Mouse (Mus musculus): ENCODE results near the gene Pex10. TPM values are rescaled to one million over a fixed set of nuclear protein-coding genes. Genes with fewer than 3 reads are reported as not detected.
A peak's percentile ranks its signal among the peaks of the same experiment; 100 is the strongest.

Pex10 gene
- polyA plus RNA-seq, 1 experiment from 2014 or later, result 22.3 TPM

GRCm38 (mm10) chr4:155095238-155095900 is 28.6 kb downstream of the Pex10 start:
- peak; percentile 85 for ATAC-seq (ENCODE audit: low FRiP score)

GRCm38 (mm10) chr4:155095967-155096366 is 29.2 kb downstream of the Pex10 start:
- WGBS, result 85% methylated on average over 8 of the region's 8 CpGs
- H3K27me3 ChIP-seq (replicated peaks), result no peaks in the 10 kb centered on the region
- no peak for ATAC-seq (ENCODE audit: low FRiP score)
- no peak overlapping the region for H3K4me3 ChIP-seq (replicated peaks)
- H3K9ac ChIP-seq (replicated peaks), result no peak overlapping the region
- no peak overlapping the region for H3K4me2 ChIP-seq
- no peaks in the 10 kb centered on the region for H3K9me3 ChIP-seq (replicated peaks)
- H3K4me1 ChIP-seq, result peaks cover 8% of the 10 kb centered on the region; the same call in 1 of the 2 replicates
- peaks cover 5% of the 10 kb centered on the region; the same call in 1 of the 2 replicates for H3K36me3 ChIP-seq
- H3K27ac ChIP-seq (replicated peaks), result no peak overlapping the region

More at GRCm38 (mm10) chr4:155095238-155095900, 28.6 kb downstream of the Pex10 start:
- Histone ChIP-seq H3K9me3 (replicated peaks) (no peaks in the 10 kb centered on the region), H3K27me3 (replicated peaks) (no peaks in the 10 kb centered on the region), H3K36me3 (peaks cover 7% of the 10 kb centered on the region; the same call in 1 of the 2 replicates), H3K4me3 (replicated peaks) (no peak overlapping the region), H3K27ac (replicated peaks) (peak overlapping the region; percentile 28; the same call in 1 of the 2 replicates), H3K4me2 (no peak overlapping the region), H3K9ac (replicated peaks) (no peak overlapping the region), H3K4me1 (peaks cover 8% of the 10 kb centered on the region; the same call in 1 of the 2 replicates)
- WGBS, result 34% methylated on average over 8 of the region's 8 CpGs

GRCm38 (mm10) chr4:155097452-155097851 is 30.6 kb downstream of the Pex10 start:
- no peak for ATAC-seq (ENCODE audit: low FRiP score)

GRCm38 (mm10) chr4:155098572-155098971 is 31.8 kb downstream of the Pex10 start:
- Histone ChIP-seq H3K4me2 (no peak overlapping the region), H3K36me3 (no peaks in the 10 kb centered on the region), H3K4me3 (replicated peaks) (no peak overlapping the region), H3K4me1 (peaks cover 8% of the 10 kb centered on the region; the same call in 1 of the 2 replicates), H3K9me3 (replicated peaks) (no peaks in the 10 kb centered on the region), H3K9ac (replicated peaks) (no peak overlapping the region), H3K27me3 (replicated peaks) (no peaks in the 10 kb centered on the region), H3K27ac (replicated peaks) (no peak overlapping the region)
- 76% methylated on average over 4 of the region's 4 CpGs for WGBS
- ATAC-seq (ENCODE audit: low FRiP score), result no peak

More at GRCm38 (mm10) chr4:155097452-155097851, 30.6 kb downstream of the Pex10 start:
- Histone ChIP-seq H3K36me3 (no peaks in the 10 kb centered on the region; the same call in 1 of the 2 replicates), H3K4me3 (replicated peaks) (no peak overlapping the region), H3K4me2 (no peak overlapping the region), H3K9ac (replicated peaks) (no peak overlapping the region), H3K4me1 (peaks cover 8% of the 10 kb centered on the region; the same call in 1 of the 2 replicates), H3K27me3 (replicated peaks) (no peaks in the 10 kb centered on the region), H3K27ac (replicated peaks) (no peak overlapping the region), H3K9me3 (replicated peaks) (no peaks in the 10 kb centered on the region)
- 87% methylated on average over 6 of the region's 6 CpGs for WGBS

GRCm38 (mm10) chr4:155107886-155108285 is 41.1 kb downstream of the Pex10 start:
- no peaks in the 10 kb centered on the region for H3K9me3 ChIP-seq (replicated peaks)
- H3K27ac ChIP-seq (replicated peaks), result no peak overlapping the region
- H3K27me3 ChIP-seq (replicated peaks), result no peaks in the 10 kb centered on the region
- no peaks in the 10 kb centered on the region for H3K36me3 ChIP-seq
- ATAC-seq (ENCODE audit: low FRiP score), result no peak
- no peak overlapping the region for H3K4me3 ChIP-seq (replicated peaks)
- WGBS, result 92% methylated on average over 4 of the region's 4 CpGs
- H3K4me1 ChIP-seq, result no peaks in the 10 kb centered on the region
- no peak overlapping the region for H3K4me2 ChIP-seq
- no peak overlapping the region for H3K9ac ChIP-seq (replicated peaks)

- Histone ChIP-seq H3K9ac (replicated peaks) (no peak overlapping the region), H3K4me2 (no peak overlapping the region), H3K27ac (replicated peaks) (no peak overlapping the region), H3K4me1 (peaks cover 3% of the 10 kb centered on the region; the same call in 1 of the 2 replicates), H3K9me3 (replicated peaks) (no peaks in the 10 kb centered on the region), H3K36me3 (no peaks in the 10 kb centered on the region), H3K4me3 (replicated peaks) (no peak overlapping the region), H3K27me3 (replicated peaks) (no peaks in the 10 kb centered on the region)
- no peak for ATAC-seq (ENCODE audit: low FRiP score)
- 66% methylated on average over 5 of the region's 5 CpGs for WGBS
These were observed 42.7 kb downstream of the Pex10 start for GRCm38 (mm10) chr4:155109471-155109870.

- Histone ChIP-seq H3K9me3 (replicated peaks) (no peaks in the 10 kb centered on the region), H3K4me2 (no peak overlapping the region), H3K27me3 (replicated peaks) (no peaks in the 10 kb centered on the region; the same call in 1 of the 2 replicates), H3K27ac (replicated peaks) (no peak overlapping the region), H3K36me3 (no peaks in the 10 kb centered on the region), H3K9ac (replicated peaks) (no peak overlapping the region; the same call in 1 of the 2 replicates), H3K4me3 (replicated peaks) (no peak overlapping the region), H3K4me1 (peaks cover 11% of the 10 kb centered on the region)
- ATAC-seq (ENCODE audit: low FRiP score), result no peak
- WGBS, result 69% methylated on average over 8 of the region's 8 CpGs
These were observed 47.1 kb downstream of the Pex10 start for GRCm38 (mm10) chr4:155113766-155114410.

GRCm38 (mm10) chr4:155116607-155117006 is 49.8 kb downstream of the Pex10 start:
- WGBS, result 72% methylated on average over 4 of the region's 4 CpGs
- Histone ChIP-seq H3K4me3 (replicated peaks) (no peak overlapping the region), H3K27me3 (replicated peaks) (no peaks in the 10 kb centered on the region; the same call in 1 of the 2 replicates), H3K9ac (replicated peaks) (no peak overlapping the region), H3K27ac (replicated peaks) (no peak overlapping the region), H3K36me3 (no peaks in the 10 kb centered on the region), H3K4me2 (no peak overlapping the region), H3K9me3 (replicated peaks) (no peaks in the 10 kb centered on the region), H3K4me1 (peaks cover 18% of the 10 kb centered on the region)
- no peak for ATAC-seq (ENCODE audit: low FRiP score)

GRCm38 (mm10) chr4:155117396-155117978 is 50.7 kb downstream of the Pex10 start:
- no peaks in the 10 kb centered on the region for H3K9me3 ChIP-seq (replicated peaks)
- H3K4me2 ChIP-seq, result no peak overlapping the region
- no peak for ATAC-seq (ENCODE audit: low FRiP score)
- H3K4me1 ChIP-seq, result peaks cover 25% of the 10 kb centered on the region
- no peak overlapping the region for H3K4me3 ChIP-seq (replicated peaks)
- no peaks in the 10 kb centered on the region for H3K36me3 ChIP-seq
- no peak overlapping the region for H3K9ac ChIP-seq (replicated peaks)
- no peak overlapping the region for H3K27ac ChIP-seq (replicated peaks)
- 75% methylated on average over 6 of the region's 6 CpGs for WGBS
- H3K27me3 ChIP-seq (replicated peaks), result no peaks in the 10 kb centered on the region; the same call in 1 of the 2 replicates

GRCm38 (mm10) chr4:155118278-155118677 is 51.5 kb downstream of the Pex10 start:
- no peak overlapping the region for H3K9ac ChIP-seq (replicated peaks)
- no peak overlapping the region for H3K4me3 ChIP-seq (replicated peaks)
- 27% methylated on average over 10 of the region's 10 CpGs for WGBS
- no peaks in the 10 kb centered on the region; the same call in 1 of the 2 replicates for H3K27me3 ChIP-seq (replicated peaks)
- no peaks in the 10 kb centered on the region for H3K9me3 ChIP-seq (replicated peaks)
- ATAC-seq (ENCODE audit: low FRiP score), result no peak
- H3K27ac ChIP-seq (replicated peaks), result no peak overlapping the region
- H3K4me1 ChIP-seq, result peaks cover 32% of the 10 kb centered on the region
- no peaks in the 10 kb centered on the region for H3K36me3 ChIP-seq
- no peak overlapping the region for H3K4me2 ChIP-seq

GRCm38 (mm10) chr4:155120038-155120437 is 53.2 kb downstream of the Pex10 start:
- peaks cover 35% of the 10 kb centered on the region for H3K4me1 ChIP-seq
- H3K9ac ChIP-seq (replicated peaks), result no peak overlapping the region
- no peak overlapping the region for H3K27ac ChIP-seq (replicated peaks)
- H3K4me2 ChIP-seq, result no peak overlapping the region
- 76% methylated on average over 7 of the region's 7 CpGs for WGBS
- no peak for ATAC-seq (ENCODE audit: low FRiP score)
- no peak overlapping the region for H3K4me3 ChIP-seq (replicated peaks)
- no peaks in the 10 kb centered on the region for H3K9me3 ChIP-seq (replicated peaks)
- no peaks in the 10 kb centered on the region for H3K36me3 ChIP-seq
- no peaks in the 10 kb centered on the region; the same call in 1 of the 2 replicates for H3K27me3 ChIP-seq (replicated peaks)
